Mouse (Mus musculus) heart, adult 2 months (tissue): ENCODE results near the gene Pias4.

Experiments
- CTCF ChIP-seq: fragments of 200-600 bp; IDR thresholded peaks from 2 replicates; pipeline ENCODE4 v1.8.1; 2022; ENCODE audit warnings: antibody characterized with exemption, mild to moderate bottlenecking, moderate library complexity
- EP300 ChIP-seq: fragments of 200-500 bp; IDR thresholded peaks from 2 replicates; pipeline ENCODE4 v1.6.1; 2011; ENCODE audit warnings: low read depth, low read length, control low read depth; ENCODE audit not compliant: insufficient read depth

DNA sequence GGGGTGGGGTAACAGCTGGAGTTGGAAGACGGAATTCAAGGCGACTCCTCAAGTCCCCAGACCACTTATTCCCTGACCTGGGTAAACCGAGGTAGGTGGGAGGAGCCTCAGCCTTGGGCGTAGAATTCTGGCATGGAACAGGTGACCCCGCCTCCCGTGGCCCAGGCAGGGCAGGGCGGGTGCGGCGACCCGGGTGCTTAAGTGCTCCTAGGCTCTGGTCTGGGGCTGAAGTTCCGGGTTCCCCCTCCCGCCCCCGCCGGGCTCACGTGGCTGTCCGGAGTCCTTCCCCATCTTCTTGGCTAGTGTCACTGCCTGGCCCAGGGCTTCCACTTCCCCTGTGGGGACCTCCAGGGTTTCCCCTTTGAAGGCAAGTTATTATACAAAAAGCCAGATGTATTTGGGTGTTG, 33.5 kb downstream of the Pias4 start:
- TF ChIP-seq CTCF (no peak), EP300 (0 out of 2 replicates have a peak, but pooled peaks have one; percentile 9)
